Mouse (Mus musculus) gastrocnemius, postnatal 14 days (tissue): ENCODE results near the gene BC048562. TPM values are rescaled to one million over a fixed set of nuclear protein-coding genes. Genes with fewer than 3 reads are reported as not detected.
A peak's percentile ranks its signal among the peaks of the same experiment; 100 is the strongest.

ENCODE experiments used
- DNase-seq: peaks from one replicate; pipeline ENCODE4 v3.0.0; 2021; ENCODE audit warnings: mixed read lengths
- intact Hi-C: fragments of 180-260 bp; cut with DNase I; formaldehyde crosslinking; loops from one replicate; pipeline ENCODE4 v1.15.1; 2025; ENCODE audit warnings: low total_unique reads
- total RNA-seq, 2 experiments: library from RNA; stranded (reverse); gene quantifications; 2 replicates each; pipeline ENCODE4 v1.2.3; 2021

Gene BC048562
- total RNA-seq, 2 experiments from 2014 or later, result not detected

GRCm38 (mm10) chr9:108449860-108450259, 13.6 kb downstream of the BC048562 start:
- peak; percentile 36 for DNase-seq
- intact Hi-C loops, result no loop called here

GRCm38 (mm10) chr9:108450292-108451169, 14.2 kb downstream of the BC048562 start:
- intact Hi-C loops, result no loop called here
- DNase-seq, result no peak

- intact Hi-C loops, result no loop called here
- DNase-seq, result no peak
These were observed 14.8 kb downstream of the BC048562 start for GRCm38 (mm10) chr9:108451170-108451493.

GRCm38 (mm10) chr9:108451519-108452160, 15.4 kb downstream of the BC048562 start:
- intact Hi-C loops, result no loop called here
- DNase-seq, result no peak

- intact Hi-C loops, result no loop called here
- peak; percentile 89 for DNase-seq
These were observed 16.1 kb downstream of the BC048562 start for GRCm38 (mm10) chr9:108452291-108452906.

- intact Hi-C loops, result no loop called here
- no peak for DNase-seq
These were observed 16.6 kb downstream of the BC048562 start for GRCm38 (mm10) chr9:108452911-108453310.

GRCm38 (mm10) chr9:108453458-108453857, 17.2 kb downstream of the BC048562 start:
- no peak for DNase-seq
- intact Hi-C loops, result no loop called here

- intact Hi-C loops, result no loop called here
- DNase-seq, result no peak
These were observed 18.1 kb downstream of the BC048562 start for GRCm38 (mm10) chr9:108454429-108454828.

- intact Hi-C loops, result no loop called here
- DNase-seq, result no peak
These were observed 19.7 kb downstream of the BC048562 start for GRCm38 (mm10) chr9:108455747-108456571.

GRCm38 (mm10) chr9:108456953-108457352, 20.7 kb downstream of the BC048562 start:
- intact Hi-C loops, result no loop called here
- DNase-seq, result no peak

- DNase-seq, result no peak
- intact Hi-C loops, result no loop called here
These were observed 23.6 kb downstream of the BC048562 start for GRCm38 (mm10) chr9:108459939-108460318.

- DNase-seq, result peak; percentile 87
- intact Hi-C loops, result no loop called here
These were observed 24.3 kb downstream of the BC048562 start, which contains the start of gene Ccdc71 for GRCm38 (mm10) chr9:108460319-108461178. Gene Ccdc71, plus strand, starts transcription at chr9:108460527.

GRCm38 (mm10) chr9:108461181-108461631, 24.9 kb downstream of the BC048562 start, which contains the start of gene Klhdc8b:
Gene Klhdc8b, minus strand, starts transcription at chr9:108461581.
- DNase-seq, result no peak
- intact Hi-C loops, result no loop called here

- no peak for DNase-seq
- intact Hi-C loops, result no loop called here
These were observed 25.4 kb downstream of the BC048562 start for GRCm38 (mm10) chr9:108461675-108462074.

GRCm38 (mm10) chr9:108462192-108462591, 25.9 kb downstream of the BC048562 start:
- intact Hi-C loops, result no loop called here

GRCm38 (mm10) chr9:108463713-108464112, 27.4 kb downstream of the BC048562 start:
- intact Hi-C loops, result no loop called here
- no peak for DNase-seq

More at GRCm38 (mm10) chr9:108462192-108462591, 25.9 kb downstream of the BC048562 start:
- DNase-seq, result no peak

GRCm38 (mm10) chr9:108466219-108466618, 29.9 kb downstream of the BC048562 start:
- intact Hi-C loops, result no loop called here
- DNase-seq, result no peak

- intact Hi-C loops, result no loop called here
- DNase-seq, result no peak
These were observed 33.1 kb downstream of the BC048562 start for GRCm38 (mm10) chr9:108469430-108469829.

GRCm38 (mm10) chr9:108469845-108470244, 33.6 kb downstream of the BC048562 start:
- DNase-seq, result no peak
- intact Hi-C loops, result no loop called here
